2 mouse cellular contexts compared by ENCODE assay signal in the genomic region with DNA sequence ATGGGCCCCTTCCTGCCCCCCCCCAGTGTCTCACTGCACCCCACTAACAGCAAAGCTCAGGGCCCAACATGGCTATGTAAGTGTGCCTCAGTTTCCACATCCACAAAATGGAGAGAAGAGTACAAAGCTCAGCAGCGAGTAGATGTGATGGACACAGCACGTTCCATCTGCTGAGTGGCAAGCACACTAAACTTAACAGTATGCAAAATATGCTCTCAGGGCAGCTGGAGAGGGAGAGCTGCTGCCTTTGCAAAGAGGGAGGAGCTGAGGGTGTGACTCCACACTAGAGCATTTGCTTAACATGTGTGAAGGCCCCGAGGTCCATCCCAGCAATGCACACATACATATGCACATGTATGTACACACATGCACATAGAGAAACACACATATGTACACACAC.
TF ChIP-seq lines count a peak whose summit lies in the region.

No protein-coding gene starts in this region.

TF ChIP-seq in CH12.LX, 34 proteins besides CTCF, POLR2A, EP300 and RAD21:
- TF ChIP-seq TBP (conservative IDR thresholded peaks at IDR 0.05; ENCODE audit: low read depth, low read length) (no peak), BHLHE40 (IDR thresholded peaks at IDR 0.05; ENCODE audit: low read depth, low read length) (peak; percentile 71), ETS1 (conservative IDR thresholded peaks at IDR 0.05; ENCODE audit: low read depth, low read length) (peak; percentile 46; the same call in 1 of the 2 replicates), MYC (IDR thresholded peaks at IDR 0.05; ENCODE audit: low read depth, low read length) (0 out of 2 replicates have a peak, but pooled peaks have one; percentile 47)

TF ChIP-seq in myocyte, 11 proteins besides CTCF, POLR2A, EP300 and RAD21:
- TF ChIP-seq MYOD1 (IDR thresholded peaks at IDR 0.05; ENCODE audit: control insufficient read depth in 1 of 3, insufficient read length in 2 of 3, low read depth in 2 of 3) (peak; percentile 7 to 26 (median 8)), E2F4 (IDR thresholded peaks at IDR 0.05; ENCODE audit: insufficient read depth) (no peak), MYOG (IDR thresholded peaks at IDR 0.05; ENCODE audit: control insufficient read depth in 1 of 3, insufficient read depth in 1 of 3, insufficient read length in 2 of 3, low read depth in 2 of 3) (peak in 1 of 3 experiments; percentile 69)
TF ChIP-seq in myocyte: peak in this region for 2.
